ENCODE assay signal across 8 mouse cellular contexts in genomic region chr11:115765607-115766141, GRCm38 (mm10). TPM values are rescaled to one million over a fixed set of nuclear protein-coding genes. Genes with fewer than 3 reads are reported as not detected.
A peak's percentile ranks its signal among the peaks of the same experiment; 100 is the strongest.
DNase-seq lines count a peak whose midpoint lies in the region; ATAC-seq lines count a peak whose summit lies in the region.

No protein-coding gene starts in this region.

- H3K27me3 ChIP-seq in embryonic facial prominence, embryonic 11.5 days (ENCODE audit: control insufficient read depth, insufficient read depth, low read length): no peaks in the 10 kb centered on the region
- H3K27me3 ChIP-seq in heart, embryonic 15.5 days: no peaks in the 10 kb centered on the region
- H3K27me3 ChIP-seq in limb, embryonic 12.5 days: no peaks in the 10 kb centered on the region
- no peaks in the 10 kb centered on the region for H3K27me3 ChIP-seq in midbrain, embryonic 10.5 days (ENCODE audit: low read depth, poor library complexity, severe bottlenecking)

- H3K4me3 ChIP-seq in embryonic facial prominence, embryonic 11.5 days (ENCODE audit: low read depth, low read length): peak overlapping the region; percentile 92
- H3K4me3 ChIP-seq in heart, embryonic 15.5 days: peak overlapping the region; percentile 60
- peak overlapping the region; percentile 79 for H3K4me3 ChIP-seq in limb, embryonic 12.5 days (replicated peaks)
- H3K4me3 ChIP-seq in midbrain, embryonic 10.5 days: peak overlapping the region; percentile 77

- peak overlapping the region; percentile 78 for H3K4me2 ChIP-seq in embryonic facial prominence, embryonic 11.5 days (ENCODE audit: low read depth, low read length)
- peak overlapping the region; percentile 80 for H3K4me2 ChIP-seq in heart, embryonic 15.5 days
- peak overlapping the region; percentile 79 for H3K4me2 ChIP-seq in limb, embryonic 12.5 days

- no peaks in the 10 kb centered on the region; the same call in 1 of the 2 replicates for H3K4me1 ChIP-seq in embryonic facial prominence, embryonic 11.5 days (ENCODE audit: control insufficient read depth, insufficient read depth, low read length)
- H3K4me1 ChIP-seq in heart, embryonic 15.5 days (replicated peaks): peaks cover 41% of the 10 kb centered on the region
- H3K4me1 ChIP-seq in limb, embryonic 12.5 days (replicated peaks): peaks cover 8% of the 10 kb centered on the region
- peaks cover 41% of the 10 kb centered on the region for H3K4me1 ChIP-seq in midbrain, embryonic 10.5 days

- H3K27ac ChIP-seq in embryonic facial prominence, embryonic 11.5 days (replicated peaks; ENCODE audit: low read depth, low read length): peak overlapping the region; percentile 79; the same call in 1 of the 2 replicates
- peak overlapping the region; percentile 97 for H3K27ac ChIP-seq in heart, embryonic 15.5 days
- H3K27ac ChIP-seq in limb, embryonic 12.5 days: peak overlapping the region; percentile 92
- peak overlapping the region; percentile 99 for H3K27ac ChIP-seq in midbrain, embryonic 10.5 days (replicated peaks)

- DNase-seq in cerebellum, adult 9-10 months: peak; percentile 72
- no peak for DNase-seq in cerebellum, adult 11 months
- peak; percentile 49 for DNase-seq in embryonic facial prominence, embryonic 11.5 days (ENCODE audit: low spot score)
- peak; percentile 63 for DNase-seq in midbrain, embryonic 10.5 days (ENCODE audit: low spot score)
- peak; percentile 72 for DNase-seq in testis, postnatal 10 days (ENCODE audit: low spot score)

- WGBS in embryonic facial prominence, embryonic 11.5 days: 0% methylated on average over 34 of the region's 34 CpGs
- under 1% methylated on average over 34 of the region's 34 CpGs for WGBS in heart, embryonic 15.5 days
- WGBS in limb, embryonic 12.5 days: under 1% methylated on average over 34 of the region's 34 CpGs
- under 1% methylated on average over 34 of the region's 34 CpGs for WGBS in midbrain, embryonic 10.5 days

- H3K9ac ChIP-seq in embryonic facial prominence, embryonic 11.5 days (replicated peaks; ENCODE audit: low read length): peak overlapping the region; percentile 98
- peak overlapping the region; percentile 77 for H3K9ac ChIP-seq in heart, embryonic 15.5 days
- peak overlapping the region; percentile 92 for H3K9ac ChIP-seq in limb, embryonic 12.5 days (replicated peaks)

- H3K9me3 ChIP-seq in embryonic facial prominence, embryonic 11.5 days (replicated peaks; ENCODE audit: control insufficient read depth, low read length): no peaks in the 10 kb centered on the region
- no peaks in the 10 kb centered on the region for H3K9me3 ChIP-seq in heart, embryonic 15.5 days (replicated peaks)
- H3K9me3 ChIP-seq in limb, embryonic 12.5 days: no peaks in the 10 kb centered on the region
- 0 out of 2 replicates have a peak, but pooled peaks cover 7% of the 10 kb centered on the region for H3K9me3 ChIP-seq in midbrain, embryonic 10.5 days (replicated peaks)

- H3K36me3 ChIP-seq in embryonic facial prominence, embryonic 11.5 days (replicated peaks; ENCODE audit: control insufficient read depth, insufficient read depth, low read depth, low read length): no peaks in the 10 kb centered on the region
- no peaks in the 10 kb centered on the region for H3K36me3 ChIP-seq in heart, embryonic 15.5 days
- H3K36me3 ChIP-seq in limb, embryonic 12.5 days: no peaks in the 10 kb centered on the region; the same call in 1 of the 2 replicates
- H3K36me3 ChIP-seq in midbrain, embryonic 10.5 days: peaks cover 23% of the 10 kb centered on the region

- peak; percentile 57 for ATAC-seq in CD4-positive, CD25-positive, alpha-beta regulatory T cell, adult 4 months
- peak; percentile 76 for ATAC-seq in embryonic facial prominence, embryonic 11.5 days (replicated peaks; ENCODE audit: insufficient number of reproducible peaks, low FRiP score, low TSS enrichment, low read depth)
- peak; percentile 63 for ATAC-seq in heart, embryonic 15.5 days (replicated peaks; ENCODE audit: insufficient number of reproducible peaks, insufficient read depth, low FRiP score, low read depth)
- ATAC-seq in limb, embryonic 12.5 days (ENCODE audit: insufficient number of reproducible peaks, insufficient read depth, low FRiP score, low TSS enrichment, low read depth): peak; percentile 78

RNA-seq across cellular contexts. Expression of gene Tmem94, which starts 0.4 kb away (rescaled TPM):
- 10 to 100 TPM in 1 of 2 experiments, 1 to 10 TPM in 1; 8.5 to 17.5 TPM for polyA plus RNA-seq in CD4-positive, CD25-positive, alpha-beta regulatory T cell, adult 4 months (2017; shearing (Covaris generic))
- 10.3 and 14.6 TPM in 2 replicates for polyA plus RNA-seq in embryonic facial prominence, embryonic 11.5 days (2014; fragmentation: Nextera tagmentation; extraction: Ambion mirVana)
- polyA plus RNA-seq in heart, embryonic 15.5 days (2015; fragmentation: Nextera tagmentation; extraction: Ambion mirVana): 36.7 and 38.8 TPM in 2 replicates
- polyA plus RNA-seq in limb, embryonic 12.5 days (2016; fragmentation: Nextera tagmentation; extraction: Ambion mirVana): 26.5 and 31.9 TPM in 2 replicates
- polyA plus RNA-seq in midbrain, embryonic 10.5 days (2016; fragmentation: Nextera tagmentation; extraction: Ambion mirVana): 39.6 and 45.2 TPM in 2 replicates

RNA-seq across cellular contexts. Expression of gene Caskin2, which starts 47.8 kb away (rescaled TPM):
- polyA plus RNA-seq in CD4-positive, CD25-positive, alpha-beta regulatory T cell, adult 4 months (2017; shearing (Covaris generic)): under 1 TPM; 0.69 to 0.85 TPM
- 11.9 TPM in 2 replicates for polyA plus RNA-seq in embryonic facial prominence, embryonic 11.5 days (2014; fragmentation: Nextera tagmentation; extraction: Ambion mirVana)
- polyA plus RNA-seq in heart, embryonic 15.5 days (2015; fragmentation: Nextera tagmentation; extraction: Ambion mirVana): 18.0 and 22.5 TPM in 2 replicates
- 14.9 and 16.2 TPM in 2 replicates for polyA plus RNA-seq in limb, embryonic 12.5 days (2016; fragmentation: Nextera tagmentation; extraction: Ambion mirVana)
- polyA plus RNA-seq in midbrain, embryonic 10.5 days (2016; fragmentation: Nextera tagmentation; extraction: Ambion mirVana): 17.5 and 18.6 TPM in 2 replicates

RNA-seq across cellular contexts. Expression of gene Tsen54, which starts 48.9 kb away (rescaled TPM):
- polyA plus RNA-seq in CD4-positive, CD25-positive, alpha-beta regulatory T cell, adult 4 months (2017; shearing (Covaris generic)): 10 to 100 TPM; 11.0 to 16.2 TPM
- 19.8 and 22.2 TPM in 2 replicates for polyA plus RNA-seq in embryonic facial prominence, embryonic 11.5 days (2014; fragmentation: Nextera tagmentation; extraction: Ambion mirVana)
- 20.1 and 26.4 TPM in 2 replicates for polyA plus RNA-seq in heart, embryonic 15.5 days (2015; fragmentation: Nextera tagmentation; extraction: Ambion mirVana)
- polyA plus RNA-seq in limb, embryonic 12.5 days (2016; fragmentation: Nextera tagmentation; extraction: Ambion mirVana): 33.2 and 36.1 TPM in 2 replicates
- 35.3 and 39.7 TPM in 2 replicates for polyA plus RNA-seq in midbrain, embryonic 10.5 days (2016; fragmentation: Nextera tagmentation; extraction: Ambion mirVana)

RNA-seq across cellular contexts. Expression of gene Grb2, which starts 57.3 kb away (rescaled TPM):
- 10 to 100 TPM; 28.8 to 30.9 TPM for polyA plus RNA-seq in CD4-positive, CD25-positive, alpha-beta regulatory T cell, adult 4 months (2017; shearing (Covaris generic))
- 59.0 and 61.8 TPM in 2 replicates for polyA plus RNA-seq in embryonic facial prominence, embryonic 11.5 days (2014; fragmentation: Nextera tagmentation; extraction: Ambion mirVana)
- polyA plus RNA-seq in heart, embryonic 15.5 days (2015; fragmentation: Nextera tagmentation; extraction: Ambion mirVana): 103 and 104 TPM in 2 replicates
- polyA plus RNA-seq in limb, embryonic 12.5 days (2016; fragmentation: Nextera tagmentation; extraction: Ambion mirVana): 109 and 114 TPM in 2 replicates
- 81.7 and 88.3 TPM in 2 replicates for polyA plus RNA-seq in midbrain, embryonic 10.5 days (2016; fragmentation: Nextera tagmentation; extraction: Ambion mirVana)

RNA-seq across cellular contexts. Expression of gene Llgl2, which starts 58.2 kb away (rescaled TPM):
- 10 to 100 TPM in 1 of 2 experiments, 1 to 10 TPM in 1; 7.9 to 11.1 TPM for polyA plus RNA-seq in CD4-positive, CD25-positive, alpha-beta regulatory T cell, adult 4 months (2017; shearing (Covaris generic))
- 4.9 and 7.5 TPM in 2 replicates for polyA plus RNA-seq in embryonic facial prominence, embryonic 11.5 days (2014; fragmentation: Nextera tagmentation; extraction: Ambion mirVana)
- polyA plus RNA-seq in heart, embryonic 15.5 days (2015; fragmentation: Nextera tagmentation; extraction: Ambion mirVana): 12.7 and 17.2 TPM in 2 replicates
- polyA plus RNA-seq in limb, embryonic 12.5 days (2016; fragmentation: Nextera tagmentation; extraction: Ambion mirVana): 5.2 and 6.3 TPM in 2 replicates
- polyA plus RNA-seq in midbrain, embryonic 10.5 days (2016; fragmentation: Nextera tagmentation; extraction: Ambion mirVana): 5.5 and 5.9 TPM in 2 replicates
